Mouse (Mus musculus) CH12F3 (cell line): ENCODE results near the gene Ptrh2.

Source experiments
- in situ Hi-C: fragments of 300-500 bp; cut with MboI; formaldehyde crosslinking; loops from 2 replicates; pipeline ENCODE4 v1.14.3; 2020; ENCODE audit warnings: low sequenced_read_pairs

Ptrh2 gene

GRCm38 (mm10) chr11:86668169-86668568, 15.6 kb upstream of the Ptrh2 start:
- in situ Hi-C loops: no loop called here

- in situ Hi-C loops: no loop called here
Observed at GRCm38 (mm10) chr11:86671041-86671675, 12.6 kb upstream of the Ptrh2 start.

- in situ Hi-C loops: no loop called here
Observed at GRCm38 (mm10) chr11:86672772-86673171, 11.0 kb upstream of the Ptrh2 start.

GRCm38 (mm10) chr11:86675520-86675919, 8.3 kb upstream of the Ptrh2 start:
- in situ Hi-C loops: no loop called here

- in situ Hi-C loops: no loop called here
Observed at GRCm38 (mm10) chr11:86678957-86679356, 4.8 kb upstream of the Ptrh2 start.

GRCm38 (mm10) chr11:86680729-86681128, 3.1 kb upstream of the Ptrh2 start:
- in situ Hi-C loops: no loop called here

- in situ Hi-C loops: no loop called here
Observed at GRCm38 (mm10) chr11:86681423-86681822, 2.4 kb upstream of the Ptrh2 start.

- in situ Hi-C loops: no loop called here
Observed at GRCm38 (mm10) chr11:86682861-86683260, 924 bp upstream of the Ptrh2 start.

- in situ Hi-C loops: no loop called here
Observed at GRCm38 (mm10) chr11:86684126-86685012, 584 bp downstream of the Ptrh2 start.

GRCm38 (mm10) chr11:86685366-86685765, 1.6 kb downstream of the Ptrh2 start:
- in situ Hi-C loops: no loop called here

- in situ Hi-C loops: no loop called here
Observed at GRCm38 (mm10) chr11:86690383-86690782, 6.6 kb downstream of the Ptrh2 start.

GRCm38 (mm10) chr11:86691482-86691881, 7.7 kb downstream of the Ptrh2 start:
- in situ Hi-C loops: no loop called here

GRCm38 (mm10) chr11:86691956-86692355, 8.2 kb downstream of the Ptrh2 start:
- in situ Hi-C loops: no loop called here

GRCm38 (mm10) chr11:86692546-86692945, 8.8 kb downstream of the Ptrh2 start:
- in situ Hi-C loops: no loop called here

GRCm38 (mm10) chr11:86695461-86695860, 11.7 kb downstream of the Ptrh2 start:
- in situ Hi-C loops: no loop called here

- in situ Hi-C loops: no loop called here
Observed at GRCm38 (mm10) chr11:86701151-86701550, 17.4 kb downstream of the Ptrh2 start.

GRCm38 (mm10) chr11:86714606-86715005, 30.8 kb downstream of the Ptrh2 start:
- in situ Hi-C loops: no loop called here

- in situ Hi-C loops: no loop called here
Observed at GRCm38 (mm10) chr11:86717306-86718065, 33.7 kb downstream of the Ptrh2 start.

- in situ Hi-C loops: no loop called here
Observed at GRCm38 (mm10) chr11:86718369-86718768, 34.6 kb downstream of the Ptrh2 start.

- in situ Hi-C loops: no loop called here
Observed at GRCm38 (mm10) chr11:86719390-86719789, 35.6 kb downstream of the Ptrh2 start.

GRCm38 (mm10) chr11:86724004-86724403, 40.2 kb downstream of the Ptrh2 start:
- in situ Hi-C loops: no loop called here
